Mouse (Mus musculus): Measurements from ENCODE around the gene Adamts6. TPM values are rescaled to one million over a fixed set of nuclear protein-coding genes. Genes with fewer than 3 reads are reported as not detected.

The Adamts6 gene
- polyA plus RNA-seq, 1 experiment = 6.4 TPM

- no peak for DNase-seq
- Histone ChIP-seq H3K4me3 (ENCODE audit: control insufficient read depth, insufficient read depth, low read length) (no peak overlapping the region), H3K27me3 (ENCODE audit: control insufficient read depth, insufficient read depth, low read length) (no peaks in the 10 kb centered on the region), H3K4me1 (replicated peaks; ENCODE audit: control insufficient read depth, insufficient read depth, low read length) (no peaks in the 10 kb centered on the region), H3K36me3 (ENCODE audit: control insufficient read depth, insufficient read depth, low read length) (no peaks in the 10 kb centered on the region), H3K27ac (ENCODE audit: control insufficient read depth, insufficient read depth, low read length) (no peak overlapping the region)
- TF ChIP-seq POLR2A (IDR thresholded peaks at IDR 0.05; ENCODE audit: control insufficient read depth, extremely low read depth, insufficient read depth, low read length, poor library complexity) (no peak), CTCF (IDR thresholded peaks at IDR 0.05; ENCODE audit: borderline replicate concordance, control insufficient read depth, extremely low read depth, insufficient read depth, low read length, poor library complexity) (no peak)
- WGBS = 95% methylated on average over 4 of the region's 4 CpGs
Observed at GRCm38 (mm10) chr13:104542759-104543141, 255.1 kb downstream of the Adamts6 start.

Other genes with a start within 250 kb of the Adamts6 start
- gene Nln, start 178.2 kb upstream of the Adamts6 start, polyA plus RNA-seq (2012; rRNA removed) = 2.6 and 2.9 TPM in 2 replicates
- gene Sgtb, start 178.1 kb upstream of the Adamts6 start, polyA plus RNA-seq (2012; rRNA removed) = 0.19 and 0.26 TPM in 2 replicates
- gene Trappc13, start 109.4 kb upstream of the Adamts6 start, polyA plus RNA-seq (2012; rRNA removed) = 9.4 and 10.4 TPM in 2 replicates
- 3.2 and 3.5 TPM in 2 replicates for gene Trim23, start 109.0 kb upstream of the Adamts6 start, polyA plus RNA-seq (2012; rRNA removed)
- 0.54 and 1.3 TPM in 2 replicates for gene Cenpk, start 59.2 kb upstream of the Adamts6 start, polyA plus RNA-seq (2012; rRNA removed)
- gene Ppwd1, start 59.0 kb upstream of the Adamts6 start, polyA plus RNA-seq (2012; rRNA removed) = 2.7 and 2.9 TPM in 2 replicates

Data from thymus, adult 2 months (tissue).